Mouse (Mus musculus): ENCODE results near the gene Fam207a. TPM values are rescaled to one million over a fixed set of nuclear protein-coding genes. Genes with fewer than 3 reads are reported as not detected.

Fam207a gene
- polyA plus RNA-seq, 1 experiment from 2014 or later, result 26.2 TPM

DNA sequence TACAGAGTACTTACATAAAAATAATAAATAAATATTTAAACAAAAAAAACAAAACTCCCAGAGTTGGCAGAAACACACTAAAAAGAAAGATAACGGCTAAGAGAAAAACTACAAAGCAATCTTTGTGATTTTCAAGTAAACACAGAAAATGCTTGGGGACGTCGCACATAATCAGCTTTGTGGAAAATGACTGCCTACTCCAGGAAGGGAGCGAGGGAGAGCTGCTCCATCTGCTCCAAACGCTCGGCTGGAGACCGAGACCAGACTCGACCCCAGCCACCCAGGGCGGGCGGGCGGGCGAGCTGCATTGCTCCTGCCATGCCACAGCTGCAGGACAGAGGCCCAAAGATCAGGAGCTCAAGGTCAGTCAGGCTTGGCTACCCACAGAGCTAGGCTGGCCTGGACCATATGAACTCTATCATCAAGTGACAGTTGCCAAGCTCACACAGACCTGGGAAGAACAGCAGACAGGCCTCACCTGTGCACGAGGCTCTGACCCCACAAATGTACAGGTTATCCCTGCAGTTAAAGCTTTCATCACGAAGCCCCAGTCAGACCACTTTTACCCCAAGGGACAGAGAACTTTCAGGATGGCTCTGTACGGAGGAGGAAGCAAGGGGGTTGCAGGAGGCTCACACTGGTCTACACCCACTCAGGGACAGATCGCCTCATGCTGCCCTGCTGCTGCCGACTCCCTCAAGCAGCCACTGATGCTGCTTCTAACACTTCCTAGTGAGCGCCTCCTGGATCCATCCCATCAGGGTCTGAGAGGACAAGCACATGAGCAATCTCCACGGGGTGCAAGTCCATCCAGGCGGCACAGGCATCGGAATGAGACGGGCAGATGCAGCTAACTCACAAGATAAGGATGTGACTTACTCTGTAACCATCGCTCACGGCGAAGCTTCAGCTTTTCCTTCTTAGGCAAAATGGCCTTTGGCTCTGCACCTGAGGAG is 12.3 kb downstream of the Fam207a start:
- Histone ChIP-seq H3K4me2 (no peak overlapping the region), H3K27me3 (ENCODE audit: control insufficient read depth, insufficient read depth, low read length) (no peaks in the 10 kb centered on the region), H3K4me1 (ENCODE audit: control insufficient read depth, insufficient read depth, low read length) (no peaks in the 10 kb centered on the region; the same call in 1 of the 2 replicates), H3K36me3 (ENCODE audit: control insufficient read depth, insufficient read depth, low read length) (peaks cover 19% of the 10 kb centered on the region), H3K27ac (ENCODE audit: low read depth, low read length) (no peak overlapping the region), H3K4me3 (ENCODE audit: low read depth, low read length) (no peak overlapping the region), H3K9ac (ENCODE audit: low read depth, low read length) (no peak overlapping the region), H3K9me3 (replicated peaks; ENCODE audit: control insufficient read depth, low read length) (no peaks in the 10 kb centered on the region)
- ATAC-seq (replicated peaks; ENCODE audit: insufficient number of reproducible peaks, low FRiP score, low TSS enrichment), result no peak
- WGBS (ENCODE audit: insufficient replicate concordance), result 83% methylated on average over 25 of the region's 25 CpGs

DNA sequence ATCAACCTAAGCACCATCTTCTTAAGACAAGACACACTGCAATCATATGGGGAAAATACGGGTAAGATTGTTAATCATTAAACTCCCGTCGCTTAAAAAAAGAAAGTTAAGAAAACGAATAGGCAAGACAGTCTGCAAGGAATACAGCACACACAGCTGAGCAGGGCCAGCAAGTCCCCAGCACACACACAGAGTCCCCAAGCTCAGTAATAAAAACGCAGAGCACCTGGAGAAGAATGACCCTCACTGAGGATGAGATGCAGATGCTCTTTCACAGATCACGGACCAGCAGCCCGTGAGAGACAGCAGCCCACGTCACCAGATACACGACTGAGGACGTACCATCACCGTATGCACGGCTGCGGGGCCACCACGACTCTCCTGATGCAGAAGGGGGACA is 14.9 kb downstream of the Fam207a start:
- no peaks in the 10 kb centered on the region for H3K9me3 ChIP-seq (replicated peaks; ENCODE audit: control insufficient read depth, low read length)
- H3K9ac ChIP-seq (ENCODE audit: low read depth, low read length), result no peak overlapping the region
- H3K4me1 ChIP-seq (ENCODE audit: control insufficient read depth, insufficient read depth, low read length), result no peaks in the 10 kb centered on the region; the same call in 1 of the 2 replicates
- no peak overlapping the region for H3K4me2 ChIP-seq
- H3K36me3 ChIP-seq (ENCODE audit: control insufficient read depth, insufficient read depth, low read length), result peaks cover 22% of the 10 kb centered on the region
- H3K27ac ChIP-seq (ENCODE audit: low read depth, low read length), result no peak overlapping the region
- WGBS (ENCODE audit: insufficient replicate concordance), result 81% methylated on average over 14 of the region's 14 CpGs
- no peak for ATAC-seq (replicated peaks; ENCODE audit: insufficient number of reproducible peaks, low FRiP score, low TSS enrichment)
- no peak overlapping the region for H3K4me3 ChIP-seq (ENCODE audit: low read depth, low read length)
- H3K27me3 ChIP-seq (ENCODE audit: control insufficient read depth, insufficient read depth, low read length), result no peaks in the 10 kb centered on the region

- Histone ChIP-seq H3K9ac (ENCODE audit: low read depth, low read length) (no peak overlapping the region), H3K27me3 (ENCODE audit: control insufficient read depth, insufficient read depth, low read length) (no peaks in the 10 kb centered on the region), H3K4me2 (no peak overlapping the region), H3K27ac (ENCODE audit: low read depth, low read length) (no peak overlapping the region), H3K9me3 (replicated peaks; ENCODE audit: control insufficient read depth, low read length) (no peaks in the 10 kb centered on the region), H3K4me1 (ENCODE audit: control insufficient read depth, insufficient read depth, low read length) (no peaks in the 10 kb centered on the region; the same call in 1 of the 2 replicates), H3K4me3 (ENCODE audit: low read depth, low read length) (no peak overlapping the region), H3K36me3 (ENCODE audit: control insufficient read depth, insufficient read depth, low read length) (peaks cover 25% of the 10 kb centered on the region)
- ATAC-seq (replicated peaks; ENCODE audit: insufficient number of reproducible peaks, low FRiP score, low TSS enrichment), result no peak
- 62% methylated on average over 6 of the region's 6 CpGs for WGBS (ENCODE audit: insufficient replicate concordance)
These were observed 17.3 kb downstream of the Fam207a start for GRCm38 (mm10) chr10:77498254-77498653.

- H3K9ac ChIP-seq (ENCODE audit: low read depth, low read length), result no peak overlapping the region
- peaks cover 26% of the 10 kb centered on the region for H3K36me3 ChIP-seq (ENCODE audit: control insufficient read depth, insufficient read depth, low read length)
- H3K4me3 ChIP-seq (ENCODE audit: low read depth, low read length), result no peak overlapping the region
- H3K4me1 ChIP-seq (ENCODE audit: control insufficient read depth, insufficient read depth, low read length), result no peaks in the 10 kb centered on the region; the same call in 1 of the 2 replicates
- no peaks in the 10 kb centered on the region for H3K9me3 ChIP-seq (replicated peaks; ENCODE audit: control insufficient read depth, low read length)
- WGBS (ENCODE audit: insufficient replicate concordance), result 90% methylated on average over 13 of the region's 13 CpGs
- ATAC-seq (replicated peaks; ENCODE audit: insufficient number of reproducible peaks, low FRiP score, low TSS enrichment), result no peak
- no peaks in the 10 kb centered on the region for H3K27me3 ChIP-seq (ENCODE audit: control insufficient read depth, insufficient read depth, low read length)
- no peak overlapping the region for H3K27ac ChIP-seq (ENCODE audit: low read depth, low read length)
- H3K4me2 ChIP-seq, result no peak overlapping the region
These were observed 18.4 kb downstream of the Fam207a start for GRCm38 (mm10) chr10:77497185-77497584.

DNA sequence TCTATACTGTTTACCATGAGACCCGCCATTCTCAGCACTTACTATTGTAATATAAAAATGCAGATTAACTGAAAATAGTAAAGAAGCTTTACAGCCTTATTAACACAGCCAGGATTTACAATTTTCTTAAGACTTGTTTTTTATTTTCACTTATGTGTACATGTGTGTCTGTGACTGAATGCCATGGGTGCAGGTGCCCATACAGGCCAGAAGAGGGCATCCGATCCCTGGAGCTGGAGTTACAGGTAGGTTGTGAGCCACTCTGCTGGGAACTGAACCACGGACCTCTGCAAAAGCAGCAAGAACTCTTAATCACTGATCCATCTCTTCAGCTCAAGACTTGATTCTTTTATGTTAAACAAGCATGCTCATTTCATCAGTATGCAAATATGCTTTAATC is 22.7 kb downstream of the Fam207a start:
- Histone ChIP-seq H3K27ac (ENCODE audit: low read depth, low read length) (no peak overlapping the region), H3K4me2 (no peak overlapping the region), H3K4me1 (ENCODE audit: control insufficient read depth, insufficient read depth, low read length) (no peaks in the 10 kb centered on the region), H3K36me3 (ENCODE audit: control insufficient read depth, insufficient read depth, low read length) (peaks cover 32% of the 10 kb centered on the region), H3K4me3 (ENCODE audit: low read depth, low read length) (no peak overlapping the region), H3K9ac (ENCODE audit: low read depth, low read length) (no peak overlapping the region), H3K27me3 (ENCODE audit: control insufficient read depth, insufficient read depth, low read length) (no peaks in the 10 kb centered on the region), H3K9me3 (replicated peaks; ENCODE audit: control insufficient read depth, low read length) (no peaks in the 10 kb centered on the region)
- WGBS (ENCODE audit: insufficient replicate concordance), result 95% methylated on average over 3 of the region's 3 CpGs
- no peak for ATAC-seq (replicated peaks; ENCODE audit: insufficient number of reproducible peaks, low FRiP score, low TSS enrichment)

GRCm38 (mm10) chr10:77491585-77491984 is 24.0 kb downstream of the Fam207a start:
- 88% methylated on average over 6 of the region's 6 CpGs for WGBS (ENCODE audit: insufficient replicate concordance)
- Histone ChIP-seq H3K9ac (ENCODE audit: low read depth, low read length) (no peak overlapping the region), H3K27me3 (ENCODE audit: control insufficient read depth, insufficient read depth, low read length) (no peaks in the 10 kb centered on the region), H3K4me3 (ENCODE audit: low read depth, low read length) (no peak overlapping the region), H3K36me3 (ENCODE audit: control insufficient read depth, insufficient read depth, low read length) (peaks cover 34% of the 10 kb centered on the region), H3K4me1 (ENCODE audit: control insufficient read depth, insufficient read depth, low read length) (no peaks in the 10 kb centered on the region), H3K4me2 (no peak overlapping the region), H3K9me3 (replicated peaks; ENCODE audit: control insufficient read depth, low read length) (no peaks in the 10 kb centered on the region), H3K27ac (ENCODE audit: low read depth, low read length) (no peak overlapping the region)
- no peak for ATAC-seq (replicated peaks; ENCODE audit: insufficient number of reproducible peaks, low FRiP score, low TSS enrichment)

GRCm38 (mm10) chr10:77488168-77488567 is 27.4 kb downstream of the Fam207a start:
- Histone ChIP-seq H3K9me3 (replicated peaks; ENCODE audit: control insufficient read depth, low read length) (no peaks in the 10 kb centered on the region), H3K4me2 (no peak overlapping the region), H3K4me1 (ENCODE audit: control insufficient read depth, insufficient read depth, low read length) (peaks cover 21% of the 10 kb centered on the region), H3K9ac (ENCODE audit: low read depth, low read length) (no peak overlapping the region), H3K27ac (ENCODE audit: low read depth, low read length) (no peak overlapping the region), H3K27me3 (ENCODE audit: control insufficient read depth, insufficient read depth, low read length) (no peaks in the 10 kb centered on the region), H3K4me3 (ENCODE audit: low read depth, low read length) (no peak overlapping the region), H3K36me3 (ENCODE audit: control insufficient read depth, insufficient read depth, low read length) (peaks cover 28% of the 10 kb centered on the region)
- 88% methylated on average over 7 of the region's 7 CpGs for WGBS (ENCODE audit: insufficient replicate concordance)
- no peak for ATAC-seq (replicated peaks; ENCODE audit: insufficient number of reproducible peaks, low FRiP score, low TSS enrichment)

GRCm38 (mm10) chr10:77485786-77486185 is 29.8 kb downstream of the Fam207a start:
- H3K4me2 ChIP-seq, result no peak overlapping the region
- no peak for ATAC-seq (replicated peaks; ENCODE audit: insufficient number of reproducible peaks, low FRiP score, low TSS enrichment)
- no peak overlapping the region for H3K4me3 ChIP-seq (ENCODE audit: low read depth, low read length)
- WGBS (ENCODE audit: insufficient replicate concordance), result 74% methylated on average over 3 of the region's 3 CpGs
- H3K9me3 ChIP-seq (replicated peaks; ENCODE audit: control insufficient read depth, low read length), result no peaks in the 10 kb centered on the region
- peaks cover 24% of the 10 kb centered on the region for H3K4me1 ChIP-seq (ENCODE audit: control insufficient read depth, insufficient read depth, low read length)
- no peak overlapping the region for H3K27ac ChIP-seq (ENCODE audit: low read depth, low read length)
- peaks cover 19% of the 10 kb centered on the region for H3K36me3 ChIP-seq (ENCODE audit: control insufficient read depth, insufficient read depth, low read length)
- no peaks in the 10 kb centered on the region for H3K27me3 ChIP-seq (ENCODE audit: control insufficient read depth, insufficient read depth, low read length)
- no peak overlapping the region for H3K9ac ChIP-seq (ENCODE audit: low read depth, low read length)

Data from heart, embryonic 11.5 days (tissue).